Mouse (Mus musculus): ENCODE data around the gene Por.

DNA sequence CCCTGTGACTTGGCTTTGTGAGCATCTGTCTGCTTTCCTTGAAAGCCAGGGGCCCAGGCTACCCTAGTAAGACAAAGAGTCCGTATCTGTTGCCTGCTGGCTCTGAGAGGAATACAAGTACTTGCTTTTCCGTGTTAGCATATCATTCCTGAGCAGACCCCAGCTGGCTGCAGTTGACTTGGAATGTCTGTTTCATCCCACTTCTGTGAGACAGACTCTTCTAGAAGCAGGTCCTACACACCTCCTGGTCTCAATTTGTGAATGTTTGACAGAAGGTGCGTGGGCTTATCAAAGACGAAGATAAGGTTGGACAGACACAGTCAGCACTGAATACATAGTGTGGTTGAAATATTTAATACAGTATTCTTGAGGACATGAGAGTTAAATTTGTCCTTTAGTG, 43.0 kb downstream of the Por start:
- TF ChIP-seq POLR2A (IDR thresholded peaks at IDR 0.05; ENCODE audit: borderline replicate concordance, control insufficient read depth, low read depth, low read length) (no peak), CTCF (IDR thresholded peaks at IDR 0.05; ENCODE audit: control insufficient read depth, insufficient read depth, low read length) (no peak)

Measured in bone marrow, adult 2 months (tissue).